Mouse (Mus musculus): ENCODE measurements around the gene Ccnt2. TPM values are rescaled to one million over a fixed set of nuclear protein-coding genes. Genes with fewer than 3 reads are reported as not detected.
A peak's percentile ranks its signal among the peaks of the same experiment; 100 is the strongest.
"Not testable (repeated sequence)": the region's sequence is repeated elsewhere in the genome, so short reads cannot be mapped to it uniquely, and the experiment has no call there.

Gene Ccnt2
- polyA plus RNA-seq, 1 experiment from 2014 or later = 17.7 TPM

- Histone ChIP-seq H3K4me3 (ENCODE audit: low read depth, low read length) (no peak overlapping the region), H3K27ac (ENCODE audit: low read depth, low read length) (no peak overlapping the region), H3K4me2 (replicated peaks; ENCODE audit: low read depth) (no peak overlapping the region), H3K9me3 (ENCODE audit: control insufficient read depth) (no peaks in the 10 kb centered on the region), H3K27me3 (replicated peaks; ENCODE audit: control insufficient read depth, insufficient read depth, low read length) (no peaks in the 10 kb centered on the region), H3K36me3 (ENCODE audit: control insufficient read depth, insufficient read depth) (no peaks in the 10 kb centered on the region), H3K4me1 (replicated peaks; ENCODE audit: control insufficient read depth, insufficient read depth, low read length) (no peaks in the 10 kb centered on the region), H3K9ac (ENCODE audit: low read depth, low read length) (no peak overlapping the region)
- no peak for ATAC-seq
- 45% methylated on average over 11 of the region's 11 CpGs for WGBS
- TF ChIP-seq CTCF (IDR thresholded peaks at IDR 0.05; ENCODE audit: low read depth) = no peak
Measured at GRCm38 (mm10) chr1:127750401-127751102, 23.4 kb upstream of the Ccnt2 start.

GRCm38 (mm10) chr1:127755806-127756205 is 18.2 kb upstream of the Ccnt2 start:
- ATAC-seq = no peak
- Histone ChIP-seq H3K27ac (ENCODE audit: low read depth, low read length) (no peak overlapping the region), H3K4me1 (replicated peaks; ENCODE audit: control insufficient read depth, insufficient read depth, low read length) (no peaks in the 10 kb centered on the region), H3K4me2 (replicated peaks; ENCODE audit: low read depth) (no peak overlapping the region), H3K36me3 (ENCODE audit: control insufficient read depth, insufficient read depth) (no peaks in the 10 kb centered on the region), H3K9me3 (ENCODE audit: control insufficient read depth) (no peaks in the 10 kb centered on the region), H3K4me3 (ENCODE audit: low read depth, low read length) (no peak overlapping the region), H3K27me3 (replicated peaks; ENCODE audit: control insufficient read depth, insufficient read depth, low read length) (no peaks in the 10 kb centered on the region), H3K9ac (ENCODE audit: low read depth, low read length) (no peak overlapping the region)
- WGBS = 34% methylated on average over 4 of the region's 4 CpGs
- no peak for TF ChIP-seq CTCF (IDR thresholded peaks at IDR 0.05; ENCODE audit: low read depth)

- no peak for TF ChIP-seq CTCF (IDR thresholded peaks at IDR 0.05; ENCODE audit: low read depth)
- no peaks in the 10 kb centered on the region for H3K36me3 ChIP-seq (ENCODE audit: control insufficient read depth, insufficient read depth)
- no peak overlapping the region for H3K27ac ChIP-seq (ENCODE audit: low read depth, low read length)
- H3K4me2 ChIP-seq (replicated peaks; ENCODE audit: low read depth) = no peak overlapping the region
- no peaks in the 10 kb centered on the region for H3K4me1 ChIP-seq (replicated peaks; ENCODE audit: control insufficient read depth, insufficient read depth, low read length)
- no peak overlapping the region for H3K4me3 ChIP-seq (ENCODE audit: low read depth, low read length)
- H3K9me3 ChIP-seq (ENCODE audit: control insufficient read depth) = no peaks in the 10 kb centered on the region
- 67% methylated on average over 5 of the region's 5 CpGs for WGBS
- no peak for ATAC-seq
- H3K27me3 ChIP-seq (replicated peaks; ENCODE audit: control insufficient read depth, insufficient read depth, low read length) = no peaks in the 10 kb centered on the region
- no peak overlapping the region for H3K9ac ChIP-seq (ENCODE audit: low read depth, low read length)
Measured at GRCm38 (mm10) chr1:127756331-127757163, 17.4 kb upstream of the Ccnt2 start.

- H3K4me3 ChIP-seq (ENCODE audit: low read depth, low read length); H3K36me3 ChIP-seq (ENCODE audit: control insufficient read depth, insufficient read depth); H3K9ac ChIP-seq (ENCODE audit: low read depth, low read length); H3K4me2 ChIP-seq (replicated peaks; ENCODE audit: low read depth); H3K4me1 ChIP-seq (replicated peaks; ENCODE audit: control insufficient read depth, insufficient read depth, low read length); H3K9me3 ChIP-seq (ENCODE audit: control insufficient read depth); H3K27ac ChIP-seq (ENCODE audit: low read depth, low read length); ATAC-seq; H3K27me3 ChIP-seq (replicated peaks; ENCODE audit: control insufficient read depth, insufficient read depth, low read length): not testable (repeated sequence)
- WGBS = 94% methylated on average over 3 of the region's 3 CpGs
Measured at GRCm38 (mm10) chr1:127757164-127757545, 16.8 kb upstream of the Ccnt2 start.

- 65% methylated on average over 2 of the region's 2 CpGs for WGBS
- no peaks in the 10 kb centered on the region for H3K4me1 ChIP-seq (replicated peaks; ENCODE audit: control insufficient read depth, insufficient read depth, low read length)
- H3K9me3 ChIP-seq (ENCODE audit: control insufficient read depth) = no peaks in the 10 kb centered on the region
- TF ChIP-seq CTCF (IDR thresholded peaks at IDR 0.05; ENCODE audit: low read depth) = peak; percentile 66
- no peak overlapping the region for H3K9ac ChIP-seq (ENCODE audit: low read depth, low read length)
- H3K27ac ChIP-seq (ENCODE audit: low read depth, low read length) = no peak overlapping the region
- no peak for ATAC-seq
- H3K27me3 ChIP-seq (replicated peaks; ENCODE audit: control insufficient read depth, insufficient read depth, low read length) = no peaks in the 10 kb centered on the region
- H3K36me3 ChIP-seq (ENCODE audit: control insufficient read depth, insufficient read depth) = no peaks in the 10 kb centered on the region
- no peak overlapping the region for H3K4me2 ChIP-seq (replicated peaks; ENCODE audit: low read depth)
- no peak overlapping the region for H3K4me3 ChIP-seq (ENCODE audit: low read depth, low read length)
Measured at GRCm38 (mm10) chr1:127765468-127765867, 8.5 kb upstream of the Ccnt2 start.

GRCm38 (mm10) chr1:127766741-127767140 is 7.2 kb upstream of the Ccnt2 start:
- no peak for ATAC-seq
- H3K4me1 ChIP-seq (replicated peaks; ENCODE audit: control insufficient read depth, insufficient read depth, low read length) = no peaks in the 10 kb centered on the region
- H3K4me2 ChIP-seq (replicated peaks; ENCODE audit: low read depth) = no peak overlapping the region
- H3K36me3 ChIP-seq (ENCODE audit: control insufficient read depth, insufficient read depth) = no peaks in the 10 kb centered on the region
- H3K9ac ChIP-seq (ENCODE audit: low read depth, low read length) = no peak overlapping the region
- WGBS = 90% methylated on average over 2 of the region's 2 CpGs
- no peaks in the 10 kb centered on the region for H3K9me3 ChIP-seq (ENCODE audit: control insufficient read depth)
- no peaks in the 10 kb centered on the region for H3K27me3 ChIP-seq (replicated peaks; ENCODE audit: control insufficient read depth, insufficient read depth, low read length)
- no peak for TF ChIP-seq CTCF (IDR thresholded peaks at IDR 0.05; ENCODE audit: low read depth)
- no peak overlapping the region for H3K4me3 ChIP-seq (ENCODE audit: low read depth, low read length)
- no peak overlapping the region for H3K27ac ChIP-seq (ENCODE audit: low read depth, low read length)
